Mouse (Mus musculus): ENCODE measurements around the gene Pla2g2e.
"Not testable (repeated sequence)": the region's sequence is repeated elsewhere in the genome, so short reads cannot be mapped to it uniquely, and the experiment has no call there.

- not testable (repeated sequence) for TF ChIP-seq GATA1 (IDR thresholded peaks at IDR 0.05; ENCODE audit: borderline replicate concordance, low read length); FLI1 (IDR thresholded peaks at IDR 0.05; ENCODE audit: low read length)
Observed at GRCm38 (mm10) chr4:138875275-138875674, 2.5 kb upstream of the Pla2g2e start.

Measured in megakaryocyte, embryonic 14.5 days (primary cell).